Mouse (Mus musculus) kidney, postnatal 0 days (tissue): ENCODE measurements around the gene Myh10. TPM values are rescaled to one million over a fixed set of nuclear protein-coding genes. Genes with fewer than 3 reads are reported as not detected.

Experiments
- ATAC-seq: fragments of 200-750 bp; cut with Nextera tagmentation; replicated peaks from 2 replicates; pipeline ENCODE4 v1.8.0; 2017; ENCODE audit warnings: low read depth, moderate number of reproducible peaks, moderate TSS enrichment, moderate library complexity; ENCODE audit not compliant: low FRiP score
- DNase-seq: peaks from one replicate; pipeline ENCODE4 v3.0.0-alpha.2; 2016; ENCODE audit warnings: low spot score
- H3K27ac ChIP-seq: fragments of 300-500 bp; sonication (generic); 2 replicates; pipeline ENCODE4 v1.5.1; 2014; ENCODE audit warnings: mild to moderate bottlenecking
- H3K27me3 ChIP-seq: fragments of 300-500 bp; sonication (generic); 2 replicates; pipeline ENCODE4 v1.6.1; 2014; ENCODE audit warnings: low read length, mixed read lengths; ENCODE audit not compliant: insufficient read depth
- H3K36me3 ChIP-seq: fragments of 300-500 bp; sonication (generic); 2 replicates; pipeline ENCODE4 v1.6.1; 2014; ENCODE audit warnings: low read length, mixed read lengths; ENCODE audit not compliant: insufficient read depth
- H3K4me1 ChIP-seq: fragments of 300-500 bp; sonication (generic); replicated peaks from 2 replicates; pipeline ENCODE4 v1.6.1; 2014; ENCODE audit warnings: antibody characterized with exemption, low read length, mixed read lengths; ENCODE audit not compliant: insufficient read depth
- H3K4me2 ChIP-seq: fragments of 300-500 bp; sonication (generic); 2 replicates; pipeline ENCODE4 v1.6.1; 2014; ENCODE audit warnings: mild to moderate bottlenecking, low read length, moderate library complexity, mixed read lengths
- H3K4me3 ChIP-seq: fragments of 300-500 bp; sonication (generic); replicated peaks from 2 replicates; pipeline ENCODE4 v1.5.1; 2014; ENCODE audit warnings: low read depth, low read length
- H3K9ac ChIP-seq: fragments of 300-500 bp; sonication (generic); 2 replicates; pipeline ENCODE4 v1.6.1; 2014; ENCODE audit warnings: low read depth, low read length
- H3K9me3 ChIP-seq: fragments of 300-500 bp; sonication (generic); replicated peaks from 2 replicates; pipeline ENCODE4 v1.6.1; 2016; ENCODE audit warnings: low read length, inconsistent platforms, mixed read lengths
- CTCF ChIP-seq: IDR thresholded peaks from 2 replicates; pipeline ENCODE4 v1.5.1; 2016; ENCODE audit warnings: antibody characterized with exemption, low read depth, mild to moderate bottlenecking, moderate library complexity
- WGBS: fragments of 180-500 bp; shearing (Covaris S2); extraction: QIAGEN DNeasy Blood & Tissue Kit; methylation state at CpG from one replicate; pipeline ENCODE4 v1.1.7; 2014; 5-methylcytosine and 5-hydroxymethylcytosine counted together
- polyA plus RNA-seq: library from polyadenylated mRNA; unstranded; fragments of >200 nt; fragmentation: Nextera tagmentation; extraction: Ambion mirVana; gene quantifications from 2 replicates; pipeline ENCODE4 v1.2.1, GENCODE M21; 2015

Myh10 gene
- polyA plus RNA-seq, 1 experiment from 2014 or later, result 83.8 TPM

- no peaks in the 10 kb centered on the region for H3K36me3 ChIP-seq
- WGBS, result 42% methylated on average over 6 of the region's 6 CpGs
- H3K27ac ChIP-seq, result peak overlapping the region; percentile 70
- H3K4me2 ChIP-seq, result no peak overlapping the region
- TF ChIP-seq CTCF, result no peak
- no peak overlapping the region for H3K4me3 ChIP-seq
- peaks cover 8% of the 10 kb centered on the region; the same call in 1 of the 2 replicates for H3K4me1 ChIP-seq
- DNase-seq, result peak; percentile 26
- ATAC-seq, result no peak
- H3K9ac ChIP-seq, result no peak overlapping the region
- no peaks in the 10 kb centered on the region for H3K9me3 ChIP-seq
- no peaks in the 10 kb centered on the region for H3K27me3 ChIP-seq
These were observed 34.3 kb upstream of the Myh10 start for GRCm38 (mm10) chr11:68656887-68657685.

DNA sequence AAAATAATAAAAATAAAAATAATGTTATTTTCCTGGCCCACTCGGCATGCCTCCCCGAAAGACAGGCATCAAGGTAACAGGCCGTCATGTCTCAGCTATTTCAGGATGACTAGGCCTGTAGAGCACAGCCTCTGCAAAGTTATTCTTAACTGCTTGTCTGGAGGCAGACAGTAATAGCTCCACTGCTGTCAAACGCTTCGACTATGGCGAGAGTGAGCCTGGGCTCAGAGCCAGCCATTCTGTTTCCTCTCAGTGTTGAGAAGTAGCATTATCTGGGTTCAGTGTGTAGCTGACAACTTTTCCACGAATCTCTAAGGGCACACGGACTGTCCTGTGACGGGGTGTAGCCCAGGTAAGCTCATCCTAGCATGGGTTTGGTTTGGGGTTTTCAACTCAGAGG, 33.5 kb upstream of the Myh10 start:
- Histone ChIP-seq H3K36me3 (no peaks in the 10 kb centered on the region), H3K27me3 (no peaks in the 10 kb centered on the region), H3K4me3 (no peak overlapping the region), H3K9me3 (no peaks in the 10 kb centered on the region), H3K9ac (no peak overlapping the region), H3K4me1 (peaks cover 8% of the 10 kb centered on the region; the same call in 1 of the 2 replicates), H3K4me2 (no peak overlapping the region), H3K27ac (peak overlapping the region; percentile 70)
- ATAC-seq, result no peak
- peak; percentile 71 for DNase-seq
- 53% methylated on average over 9 of the region's 9 CpGs for WGBS
- no peak for TF ChIP-seq CTCF

DNA sequence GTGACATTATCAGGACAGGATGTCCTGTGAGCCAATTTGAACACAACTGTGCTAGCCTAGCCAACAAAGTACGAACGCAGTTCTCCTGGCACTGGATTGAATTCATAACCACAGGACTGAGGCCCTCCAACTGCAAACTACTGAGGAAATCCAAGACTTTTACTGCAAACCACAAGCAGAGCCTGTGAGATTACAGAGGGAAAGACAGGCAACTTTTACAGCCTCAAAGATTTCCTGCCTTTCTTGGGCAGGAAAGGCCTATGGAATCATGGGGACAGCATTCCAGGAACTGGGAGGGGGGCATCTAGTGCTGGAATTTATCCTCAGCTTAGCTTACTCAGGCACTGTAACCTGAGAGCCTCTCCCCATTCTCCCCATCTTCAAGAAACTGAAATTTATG, 26.0 kb upstream of the Myh10 start:
- Histone ChIP-seq H3K4me3 (no peak overlapping the region), H3K9me3 (no peaks in the 10 kb centered on the region), H3K4me1 (no peaks in the 10 kb centered on the region), H3K9ac (no peak overlapping the region), H3K36me3 (no peaks in the 10 kb centered on the region), H3K27ac (peak overlapping the region; percentile 47), H3K27me3 (no peaks in the 10 kb centered on the region), H3K4me2 (no peak overlapping the region)
- TF ChIP-seq CTCF, result no peak
- WGBS, result 47% methylated on average over 2 of the region's 2 CpGs
- peak; percentile 79 for DNase-seq
- no peak for ATAC-seq

- no peak for ATAC-seq
- Histone ChIP-seq H3K4me2 (no peak overlapping the region), H3K4me1 (no peaks in the 10 kb centered on the region), H3K36me3 (no peaks in the 10 kb centered on the region), H3K4me3 (no peak overlapping the region), H3K27ac (no peak overlapping the region), H3K9ac (no peak overlapping the region), H3K27me3 (no peaks in the 10 kb centered on the region), H3K9me3 (no peaks in the 10 kb centered on the region)
- TF ChIP-seq CTCF, result no peak
- WGBS, result 37% methylated on average over 2 of the region's 2 CpGs
- DNase-seq, result peak; percentile 26
These were observed 25.1 kb upstream of the Myh10 start for GRCm38 (mm10) chr11:68666210-68666609.

- Histone ChIP-seq H3K4me1 (no peaks in the 10 kb centered on the region), H3K36me3 (no peaks in the 10 kb centered on the region), H3K27me3 (no peaks in the 10 kb centered on the region), H3K4me2 (no peak overlapping the region), H3K9ac (no peak overlapping the region), H3K4me3 (no peak overlapping the region), H3K27ac (no peak overlapping the region), H3K9me3 (no peaks in the 10 kb centered on the region)
- 64% methylated on average over 5 of the region's 5 CpGs for WGBS
- DNase-seq (no peak), ATAC-seq (no peak)
- no peak for TF ChIP-seq CTCF
These were observed 18.9 kb upstream of the Myh10 start for GRCm38 (mm10) chr11:68672270-68672970.

DNA sequence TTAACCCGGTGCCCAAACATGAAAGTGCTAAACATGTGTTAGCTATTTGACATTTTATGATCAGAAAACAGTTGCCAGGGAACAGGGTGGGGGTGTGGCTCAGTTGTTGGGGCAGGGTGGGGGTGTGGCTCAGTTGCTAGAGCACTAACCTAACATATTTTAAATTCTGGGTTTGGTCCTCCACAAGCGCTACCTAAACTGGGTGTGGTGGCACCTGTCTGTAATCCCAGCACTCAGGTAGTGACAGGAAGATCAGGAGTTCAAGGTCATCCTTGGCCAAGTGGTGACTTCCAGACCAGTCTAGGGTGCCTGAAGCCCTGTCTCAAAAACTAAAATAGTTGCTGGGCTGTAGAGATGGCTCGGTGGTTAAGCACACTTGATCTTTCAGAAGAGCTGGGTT, 17.3 kb upstream of the Myh10 start:
- Histone ChIP-seq H3K4me1 (no peaks in the 10 kb centered on the region), H3K9me3 (no peaks in the 10 kb centered on the region), H3K36me3 (no peaks in the 10 kb centered on the region), H3K4me3 (no peak overlapping the region), H3K27ac (no peak overlapping the region), H3K27me3 (no peaks in the 10 kb centered on the region), H3K4me2 (no peak overlapping the region), H3K9ac (no peak overlapping the region)
- DNase-seq (no peak), ATAC-seq (no peak)
- no peak for TF ChIP-seq CTCF
- 77% methylated on average over 3 of the region's 3 CpGs for WGBS
